Mouse (Mus musculus) urinary bladder, adult 18-20 months (tissue): ENCODE measurements around the gene Cops8.

Experiments used
- DNase-seq, 2 experiments: peaks; one replicate each; pipeline ENCODE4 v3.0.0; 2022; ENCODE audit warnings: low spot score in 2 of 2, mixed read lengths in 2 of 2

Gene Cops8

DNA sequence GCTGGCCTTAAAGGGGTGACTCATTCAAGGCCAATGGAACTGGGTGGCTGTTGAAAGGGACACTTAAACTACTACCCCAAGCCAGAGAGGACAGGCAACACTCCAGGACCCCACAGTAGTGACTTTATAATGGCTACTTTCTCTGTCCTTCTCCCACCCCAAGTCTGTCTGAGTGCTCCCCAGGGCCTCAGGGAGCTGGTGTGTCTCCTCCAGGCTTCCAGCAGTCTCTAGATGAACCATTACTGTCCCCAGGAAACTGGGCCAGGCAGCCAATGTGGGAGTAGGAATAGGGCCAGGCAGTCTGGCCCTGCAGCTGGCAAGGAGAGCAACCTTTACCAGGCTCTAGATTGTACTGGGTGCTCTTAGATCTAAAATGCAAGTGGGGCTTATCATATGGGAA, 49.0 kb downstream of the Cops8 start:
- no peak for DNase-seq

DNA sequence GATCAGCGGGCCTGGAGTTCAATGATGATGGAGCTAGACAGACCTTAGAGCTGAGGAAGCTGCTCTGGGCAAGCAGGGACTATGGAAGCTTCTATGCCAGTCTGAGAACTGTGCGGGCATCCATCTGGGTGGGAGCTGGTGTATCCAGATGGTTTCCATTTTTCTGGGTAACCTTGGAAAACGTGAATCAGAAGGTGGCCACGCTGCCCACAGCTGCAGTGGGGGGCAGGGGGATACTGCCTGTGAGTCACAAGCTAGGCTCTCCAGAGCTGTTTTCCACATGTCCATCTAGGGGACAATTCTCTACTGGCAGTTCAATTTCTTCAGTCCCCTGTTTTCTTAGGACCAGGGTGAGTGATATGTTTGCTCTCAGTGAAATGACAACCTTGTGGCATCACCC, 49.8 kb downstream of the Cops8 start:
- no peak for DNase-seq

GRCm38 (mm10) chr1:90656492-90657245, 53.9 kb downstream of the Cops8 start:
- DNase-seq = peak in 1 of 2 experiments; percentile 24

DNA sequence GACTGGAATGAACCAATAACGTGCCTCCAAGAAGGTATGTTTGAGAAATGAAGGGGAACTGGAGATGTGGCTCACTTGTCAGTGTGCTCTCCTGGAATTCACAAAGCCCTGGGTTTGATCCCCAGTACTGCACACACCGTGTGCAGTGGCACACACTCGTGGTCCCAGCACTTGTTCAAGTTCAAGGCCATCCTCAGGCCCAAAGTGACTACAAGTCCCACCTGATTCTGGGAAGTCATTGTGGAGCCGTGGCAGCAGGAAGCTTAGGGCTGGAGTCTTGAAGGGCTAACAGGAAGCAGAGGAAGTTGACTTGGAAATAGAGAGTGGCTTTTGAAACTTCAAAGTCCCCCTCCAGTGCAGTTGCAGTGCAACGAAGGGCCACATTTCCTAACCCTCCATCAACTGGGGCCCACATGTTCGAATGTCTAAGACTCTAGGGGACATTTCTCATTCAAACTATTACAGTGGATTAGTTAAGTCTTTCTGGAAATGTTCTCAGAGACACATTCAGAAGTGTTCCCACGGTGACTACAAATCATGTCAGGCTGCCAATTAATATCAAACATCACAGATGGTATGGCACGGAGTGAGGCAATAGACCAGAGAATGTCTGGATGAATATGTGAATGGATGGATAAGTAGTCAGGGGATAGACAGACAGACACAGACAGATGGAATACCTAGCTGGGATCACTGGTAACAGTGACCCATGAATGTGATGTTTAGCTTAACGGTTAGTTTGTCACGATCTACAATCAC, 54.7 kb downstream of the Cops8 start:
- DNase-seq = no peak

GRCm38 (mm10) chr1:90658581-90658980, 55.8 kb downstream of the Cops8 start:
- DNase-seq = no peak

- no peak for DNase-seq
These were observed 57.4 kb downstream of the Cops8 start for GRCm38 (mm10) chr1:90660150-90660549.

- DNase-seq = no peak
These were observed 59.7 kb downstream of the Cops8 start for GRCm38 (mm10) chr1:90662491-90662890.
